Mouse (Mus musculus): Measurements from ENCODE around the gene Ltv1. TPM values are rescaled to one million over a fixed set of nuclear protein-coding genes. Genes with fewer than 3 reads are reported as not detected.

The Ltv1 gene
- polyA plus RNA-seq (2017; shearing (Covaris generic)), result 94.8 TPM

GRCm38 (mm10) chr10:13192731-13193351 is at the start of gene Ltv1:
TSS of gene Ltv1 (minus strand) at chr10:13193168.

GRCm38 (mm10) chr10:13177973-13178624 is 14.9 kb downstream of the Ltv1 start, which contains the start of gene Zc2hc1b:
TSS of gene Zc2hc1b (minus strand) at chr10:13178023.

Other genes with a start within 250 kb of the Ltv1 start
- 1.3 TPM for gene Stx11, start 228.9 kb downstream of the Ltv1 start, polyA plus RNA-seq (2017; shearing (Covaris generic))
- 16.9 TPM for gene Sf3b5, start 187.8 kb downstream of the Ltv1 start, polyA plus RNA-seq (2017; shearing (Covaris generic))
- 0.78 TPM for gene Plagl1, start 132.7 kb downstream of the Ltv1 start, polyA plus RNA-seq (2017; shearing (Covaris generic))
- not detected for gene Zc2hc1b, start 15.1 kb downstream of the Ltv1 start, polyA plus RNA-seq (2017; shearing (Covaris generic))

Data from naive thymus-derived CD4-positive, alpha-beta T cell, adult 5 months (primary cell).